8 mouse cellular contexts compared by ENCODE assay signal in genomic region chr2:151701231-151702145, GRCm38 (mm10). TPM values are rescaled to one million over a fixed set of nuclear protein-coding genes. Genes with fewer than 3 reads are reported as not detected.
DNase-seq lines count a peak whose midpoint lies in the region; ATAC-seq and TF ChIP-seq lines count a peak whose summit lies in the region.
"Had no signal": no experiment of that assay in that cellular context is flagged by ENCODE, and none has a peak within 500 bp of the region (broad histone marks: within the 10 kb centered on the region; RNA-seq: fewer than 3 reads in every experiment).

Gene Tmem74b, plus strand, starts transcription at chr2:151702008.

- no peak within 1 kb of the TSS for H3K27ac ChIP-seq in liver, adult 2 months (replicated peaks; ENCODE audit: insufficient read depth, low read depth, low read length)
- no peak within 1 kb of the TSS for H3K27ac ChIP-seq in heart, embryonic 15.5 days
- no peak within 1 kb of the TSS for H3K27ac ChIP-seq in liver, postnatal 0 days (ENCODE audit: low read depth)

- WGBS in liver, adult 2 months: 24% methylated on average over 25 of the region's 25 CpGs
- 9% methylated on average over 25 of the region's 25 CpGs for WGBS in heart, embryonic 15.5 days
- WGBS in liver, postnatal 0 days (ENCODE audit: insufficient replicate concordance): 7% methylated on average over 25 of the region's 25 CpGs

- H3K4me2 ChIP-seq in heart, embryonic 15.5 days: peak within 1 kb of the TSS; percentile 99
- H3K4me2 ChIP-seq in liver, postnatal 0 days (ENCODE audit: low read depth, low read length): peak within 1 kb of the TSS; percentile 76

- no peaks in the 10 kb centered on the region for H3K9me3 ChIP-seq in heart, embryonic 15.5 days (replicated peaks)
- no peaks in the 10 kb centered on the region for H3K9me3 ChIP-seq in liver, postnatal 0 days (ENCODE audit: low read length)

- H3K9ac ChIP-seq in liver, adult 2 months (ENCODE audit: low read depth, low read length): peak within 1 kb of the TSS; percentile 55
- H3K9ac ChIP-seq in heart, embryonic 15.5 days: peak within 1 kb of the TSS; percentile 79
- no peak within 1 kb of the TSS for H3K9ac ChIP-seq in liver, postnatal 0 days (replicated peaks)

- ATAC-seq in heart, embryonic 15.5 days (replicated peaks; ENCODE audit: insufficient number of reproducible peaks, insufficient read depth, low FRiP score, low read depth): no peak
- ATAC-seq in liver, postnatal 0 days: no peak

- H3K79me2 ChIP-seq in liver, adult 2 months (ENCODE audit: control insufficient read depth, insufficient read depth, low read length): no peaks in the 10 kb centered on the region

- TF ChIP-seq POLR2A in liver, adult 2 months (IDR thresholded peaks at IDR 0.05; ENCODE audit: extremely low read depth, insufficient read depth, low read length): no peak

- H3K4me3 ChIP-seq in liver, adult 2 months (ENCODE audit: insufficient read depth, low read depth, low read length): peak within 1 kb of the TSS; percentile 51; the same call in 1 of the 2 replicates
- peak within 1 kb of the TSS; percentile 68 for H3K4me3 ChIP-seq in heart, embryonic 15.5 days
- H3K4me3 ChIP-seq in liver, postnatal 0 days (ENCODE audit: low read depth, low read length): peak within 1 kb of the TSS; percentile 39
- H3K4me3 ChIP-seq: erythroblast, embryonic 14.5 days had no signal

- TF ChIP-seq CTCF in liver, adult 2 months (IDR thresholded peaks at IDR 0.05; ENCODE audit: low read depth, low read length): no peak
- no peak for TF ChIP-seq CTCF in liver, postnatal 0 days (IDR thresholded peaks at IDR 0.05; ENCODE audit: low read depth)

- no peak for TF ChIP-seq EP300 in liver, postnatal 0 days (IDR thresholded peaks at IDR 0.05; ENCODE audit: low read depth)

- peaks cover 10% of the 10 kb centered on the region; the same call in 1 of the 2 replicates for H3K27me3 ChIP-seq in liver, adult 2 months (ENCODE audit: control insufficient read depth, insufficient read depth, low read length)
- H3K27me3 ChIP-seq in heart, embryonic 15.5 days: peaks cover 68% of the 10 kb centered on the region
- peaks cover 46% of the 10 kb centered on the region for H3K27me3 ChIP-seq in liver, postnatal 0 days (ENCODE audit: insufficient read depth, low read length)

- no peak for DNase-seq in liver, adult 2 months (ENCODE audit: extremely low read depth, low read depth, low spot score)
- DNase-seq in liver: no peak
- peak; percentile 35 to 53 for DNase-seq in cerebellum, postnatal 25 days
- no peak for DNase-seq in liver, postnatal 0 days
- DNase-seq in gastrocnemius, adult 18-20 months (ENCODE audit: low spot score): no peak
- no peak for DNase-seq in adipocyte (ENCODE audit: low spot score)

- H3K36me3 ChIP-seq in liver, adult 2 months (ENCODE audit: control insufficient read depth, insufficient read depth, low read length): no peaks in the 10 kb centered on the region
- H3K36me3 ChIP-seq in heart, embryonic 15.5 days: no peaks in the 10 kb centered on the region
- no peaks in the 10 kb centered on the region for H3K36me3 ChIP-seq in liver, postnatal 0 days (replicated peaks; ENCODE audit: insufficient read depth, low read length)

- 0 out of 2 replicates have a peak, but pooled peaks cover 5% of the 10 kb centered on the region for H3K4me1 ChIP-seq in liver, adult 2 months (ENCODE audit: control insufficient read depth, insufficient read depth, low read length)
- peaks cover 13% of the 10 kb centered on the region for H3K4me1 ChIP-seq in heart, embryonic 15.5 days (replicated peaks)
- peaks cover 9% of the 10 kb centered on the region for H3K4me1 ChIP-seq in liver, postnatal 0 days (ENCODE audit: insufficient read depth)

RNA-seq across cellular contexts. Expression of gene Tmem74b, which starts in this region (rescaled TPM):
- total RNA-seq in liver, adult 2 months (2014; rRNA removed): not detected in 2 replicates
- polyA plus RNA-seq in liver, adult 2 months (2012; rRNA removed): not detected in 2 replicates
- polyA plus RNA-seq in heart, embryonic 15.5 days (2015; fragmentation: Nextera tagmentation; extraction: Ambion mirVana): 2.5 and 2.8 TPM in 2 replicates
- polyA plus RNA-seq in liver, postnatal 0 days (2015; fragmentation: Nextera tagmentation; extraction: Ambion mirVana): 0.07 TPM in 1 of 2 replicates, not detected in the other
- 1 to 10 TPM in 1 of 2 experiments, under 1 TPM in 1; 0.89 to 1.4 TPM for total RNA-seq in gastrocnemius, adult 18-20 months (2021)
- polyA plus RNA-seq: erythroblast, embryonic 14.5 days had no signal

Comparison
In these comparisons a context has a peak if more than half of its experiments do, and no peak if none do; other contexts are left out.
1. DNase-seq: peak in cerebellum, postnatal 25 days (2 of 2); none in liver, adult 2 months (single experiment), liver (single experiment), liver, postnatal 0 days (single experiment), gastrocnemius, adult 18-20 months (single experiment) and adipocyte (single experiment).
2. Peak in every context shown above with its lines, with median percentiles within 50 percentile points of each other: H3K4me3 ChIP-seq.